Mouse (Mus musculus) lung, postnatal 0 days (tissue): Measurements from ENCODE around the gene Cdc14b. TPM values are rescaled to one million over a fixed set of nuclear protein-coding genes. Genes with fewer than 3 reads are reported as not detected.

ENCODE experiments used
- ATAC-seq: fragments of 200-750 bp; cut with Nextera tagmentation; 2 replicates; pipeline ENCODE4 v1.8.0; 2017; ENCODE audit warnings: moderate library complexity
- DNase-seq: peaks from one replicate; pipeline ENCODE4 v3.0.0-alpha.2; 2016; ENCODE audit warnings: low spot score
- H3K27ac ChIP-seq: fragments of 300-500 bp; sonication (generic); 2 replicates; pipeline ENCODE4 v1.5.1; 2014; ENCODE audit warnings: antibody characterized with exemption, mild to moderate bottlenecking, low read length, mixed read lengths
- H3K27me3 ChIP-seq: fragments of 300-500 bp; sonication (generic); replicated peaks from 2 replicates; pipeline ENCODE4 v1.6.1; 2014; ENCODE audit warnings: low read length, mixed read lengths; ENCODE audit not compliant: insufficient read depth
- H3K36me3 ChIP-seq: fragments of 300-500 bp; sonication (generic); 2 replicates; pipeline ENCODE4 v1.6.1; 2014; ENCODE audit warnings: low read length, mixed read lengths; ENCODE audit not compliant: insufficient read depth
- H3K4me1 ChIP-seq: fragments of 300-500 bp; sonication (generic); 2 replicates; pipeline ENCODE4 v1.6.1; 2014; ENCODE audit warnings: antibody characterized with exemption, low read depth, low read length, mixed read lengths; ENCODE audit not compliant: insufficient read depth
- H3K4me2 ChIP-seq: fragments of 300-500 bp; sonication (generic); replicated peaks from 2 replicates; pipeline ENCODE4 v1.6.1; 2014; ENCODE audit warnings: low read depth, mild to moderate bottlenecking, low read length, moderate library complexity, mixed read lengths
- H3K4me3 ChIP-seq: fragments of 300-500 bp; sonication (generic); 2 replicates; pipeline ENCODE4 v1.5.1; 2014; ENCODE audit warnings: low read depth, low read length
- H3K9ac ChIP-seq: fragments of 300-500 bp; sonication (generic); replicated peaks from 2 replicates; pipeline ENCODE4 v1.6.1; 2014; ENCODE audit warnings: low read depth, mild to moderate bottlenecking
- H3K9me3 ChIP-seq: fragments of 300-500 bp; sonication (generic); 2 replicates; pipeline ENCODE4 v1.6.1; 2016; ENCODE audit warnings: low read length, mixed read lengths
- CTCF ChIP-seq: IDR thresholded peaks from 2 replicates; pipeline ENCODE4 v1.5.1; 2016; ENCODE audit warnings: antibody characterized with exemption, mild to moderate bottlenecking
- EP300 ChIP-seq: IDR thresholded peaks from 2 replicates; pipeline ENCODE4 v1.6.1; 2016; ENCODE audit warnings: antibody characterized with exemption, mild to moderate bottlenecking, control low read depth
- WGBS: fragments of 180-500 bp; shearing (Covaris S2); extraction: QIAGEN DNeasy Blood & Tissue Kit; methylation state at CpG from one replicate; pipeline ENCODE4 v1.1.7; 2014; 5-methylcytosine and 5-hydroxymethylcytosine counted together
- polyA plus RNA-seq: library from polyadenylated mRNA; unstranded; fragments of >200 nt; fragmentation: Nextera tagmentation; extraction: Ambion mirVana; gene quantifications from 2 replicates; pipeline ENCODE4 v1.2.1, GENCODE M21; 2015

Cdc14b gene
- polyA plus RNA-seq, 1 experiment from 2014 or later: 4.7 TPM

- WGBS: 76% methylated on average over 4 of the region's 4 CpGs
- Histone ChIP-seq H3K4me2 (no peak overlapping the region), H3K9ac (no peak overlapping the region), H3K4me3 (no peak overlapping the region), H3K27me3 (no peaks in the 10 kb centered on the region), H3K36me3 (no peaks in the 10 kb centered on the region), H3K4me1 (peaks cover 10% of the 10 kb centered on the region; the same call in 1 of the 2 replicates), H3K9me3 (no peaks in the 10 kb centered on the region), H3K27ac (no peak overlapping the region)
- DNase-seq: no peak
- TF ChIP-seq CTCF: no peak
- no peak for TF ChIP-seq EP300
- ATAC-seq: no peak
Observed at GRCm38 (mm10) chr13:64244685-64245261, 30.3 kb downstream of the Cdc14b start.

DNA sequence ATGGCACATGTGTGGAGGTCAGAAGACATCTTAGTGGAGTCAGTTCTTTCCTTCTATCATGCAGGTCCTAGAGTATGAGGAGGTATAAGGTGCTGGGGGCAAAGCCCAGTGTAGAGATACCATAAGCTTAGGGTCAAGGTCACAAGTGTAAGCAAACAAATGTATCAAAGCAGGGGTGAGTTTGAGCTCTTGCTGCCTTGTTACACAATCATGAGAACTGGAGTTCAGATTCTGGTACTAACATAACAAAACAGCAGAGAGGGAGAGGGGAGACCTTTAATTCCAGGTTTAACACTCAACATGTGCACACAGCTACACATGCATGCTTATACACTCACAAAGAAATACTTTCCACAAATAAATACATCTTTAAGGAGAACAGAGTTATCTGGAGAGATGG lies 32.4 kb downstream of the Cdc14b start:
- DNase-seq (no peak), ATAC-seq (no peak)
- Histone ChIP-seq H3K36me3 (no peaks in the 10 kb centered on the region), H3K27me3 (no peaks in the 10 kb centered on the region), H3K4me2 (no peak overlapping the region), H3K27ac (no peak overlapping the region), H3K9ac (no peak overlapping the region), H3K4me3 (no peak overlapping the region), H3K4me1 (no peaks in the 10 kb centered on the region), H3K9me3 (no peaks in the 10 kb centered on the region)
- TF ChIP-seq CTCF: no peak
- TF ChIP-seq EP300: no peak

GRCm38 (mm10) chr13:64240626-64241025 lies 34.5 kb downstream of the Cdc14b start:
- no peaks in the 10 kb centered on the region for H3K27me3 ChIP-seq
- no peak overlapping the region for H3K4me2 ChIP-seq
- 79% methylated on average over 7 of the region's 7 CpGs for WGBS
- DNase-seq: no peak
- no peaks in the 10 kb centered on the region for H3K9me3 ChIP-seq
- H3K4me1 ChIP-seq: no peaks in the 10 kb centered on the region
- no peak overlapping the region for H3K9ac ChIP-seq
- ATAC-seq: no peak
- H3K4me3 ChIP-seq: no peak overlapping the region
- H3K27ac ChIP-seq: no peak overlapping the region
- no peaks in the 10 kb centered on the region for H3K36me3 ChIP-seq
- TF ChIP-seq CTCF: no peak
- TF ChIP-seq EP300: no peak

- no peaks in the 10 kb centered on the region for H3K9me3 ChIP-seq
- no peak overlapping the region for H3K27ac ChIP-seq
- no peaks in the 10 kb centered on the region for H3K36me3 ChIP-seq
- H3K4me3 ChIP-seq: no peak overlapping the region
- no peak for ATAC-seq
- H3K9ac ChIP-seq: no peak overlapping the region
- no peaks in the 10 kb centered on the region for H3K4me1 ChIP-seq
- no peak overlapping the region for H3K4me2 ChIP-seq
- TF ChIP-seq EP300 (no peak), CTCF (no peak)
- DNase-seq: no peak
- no peaks in the 10 kb centered on the region for H3K27me3 ChIP-seq
Observed at GRCm38 (mm10) chr13:64237681-64238157, 37.4 kb downstream of the Cdc14b start.

GRCm38 (mm10) chr13:64237000-64237680 lies 38.0 kb downstream of the Cdc14b start:
- 46% methylated on average over 4 of the region's 4 CpGs for WGBS
- no peak overlapping the region for H3K27ac ChIP-seq
- no peak overlapping the region for H3K4me3 ChIP-seq
- no peaks in the 10 kb centered on the region for H3K36me3 ChIP-seq
- DNase-seq (no peak), ATAC-seq (no peak)
- TF ChIP-seq CTCF (no peak), EP300 (no peak)
- H3K4me2 ChIP-seq: no peak overlapping the region
- no peaks in the 10 kb centered on the region for H3K27me3 ChIP-seq
- no peak overlapping the region for H3K9ac ChIP-seq
- H3K4me1 ChIP-seq: no peaks in the 10 kb centered on the region
- H3K9me3 ChIP-seq: no peaks in the 10 kb centered on the region

GRCm38 (mm10) chr13:64235777-64236176 lies 39.3 kb downstream of the Cdc14b start:
- Histone ChIP-seq H3K4me3 (no peak overlapping the region), H3K4me2 (no peak overlapping the region), H3K9ac (no peak overlapping the region), H3K36me3 (no peaks in the 10 kb centered on the region), H3K9me3 (no peaks in the 10 kb centered on the region), H3K27ac (no peak overlapping the region), H3K4me1 (no peaks in the 10 kb centered on the region), H3K27me3 (no peaks in the 10 kb centered on the region)
- WGBS: 62% methylated on average over 3 of the region's 3 CpGs
- ATAC-seq: no peak
- no peak for TF ChIP-seq CTCF
- no peak for DNase-seq
